Mouse (Mus musculus) heart, adult 2 months (tissue): ENCODE data around the gene Gm6309. TPM values are rescaled to one million over a fixed set of nuclear protein-coding genes. Genes with fewer than 3 reads are reported as not detected.
"Not testable (repeated sequence)": the region's sequence is repeated elsewhere in the genome, so short reads cannot be mapped to it uniquely, and the experiment has no call there.

Experiments
- DNase-seq, 2 experiments: peaks; one replicate each; pipeline ENCODE4 v3.0.0; 2021
- H3K27ac ChIP-seq: fragments of 200-600 bp; 2 replicates; pipeline ENCODE4 v1.8.1; 2022
- H3K27me3 ChIP-seq: fragments of 200-500 bp; 2 replicates; pipeline ENCODE4 v1.6.1; 2012; ENCODE audit warnings: mild to moderate bottlenecking, low read length, inconsistent platforms, mixed read lengths; ENCODE audit not compliant: control insufficient read depth, insufficient read depth
- H3K36me3 ChIP-seq: fragments of 200-500 bp; 2 replicates; pipeline ENCODE4 v1.6.1; 2012; ENCODE audit warnings: low read length, inconsistent platforms; ENCODE audit not compliant: control insufficient read depth, insufficient read depth
- H3K4me1 ChIP-seq: fragments of 200-500 bp; 2 replicates; pipeline ENCODE4 v1.6.1; 2011; ENCODE audit warnings: low read length; ENCODE audit not compliant: control insufficient read depth, insufficient read depth
- H3K4me3 ChIP-seq: fragments of 200-600 bp; 2 replicates; pipeline ENCODE4 v1.8.1; 2022
- H3K79me2 ChIP-seq: fragments of 200-500 bp; replicated peaks from 2 replicates; pipeline ENCODE4 v1.6.1; 2012; ENCODE audit warnings: mild to moderate bottlenecking, inconsistent platforms, low read length, moderate library complexity, mixed read lengths; ENCODE audit not compliant: control insufficient read depth, insufficient read depth
- H3K9ac ChIP-seq: fragments of 200-500 bp; 2 replicates; pipeline ENCODE4 v1.6.1; 2012; ENCODE audit warnings: low read depth, mild to moderate bottlenecking, control low read depth, inconsistent platforms, low read length, mixed read lengths
- CTCF ChIP-seq: fragments of 200-600 bp; IDR thresholded peaks from 2 replicates; pipeline ENCODE4 v1.8.1; 2022; ENCODE audit warnings: antibody characterized with exemption, mild to moderate bottlenecking, moderate library complexity
- EP300 ChIP-seq: fragments of 200-500 bp; IDR thresholded peaks from 2 replicates; pipeline ENCODE4 v1.6.1; 2011; ENCODE audit warnings: low read depth, low read length, control low read depth; ENCODE audit not compliant: insufficient read depth
- POLR2A ChIP-seq: fragments of 200-500 bp; IDR thresholded peaks from 2 replicates; pipeline ENCODE4 v1.6.1; 2011; ENCODE audit warnings: mild to moderate bottlenecking, low read depth, low read length, control low read depth; ENCODE audit not compliant: insufficient read depth
- WGBS: fragments of 180-500 bp; shearing (Covaris S2); methylation state at CpG from one replicate; pipeline ENCODE4 v1.1.7; 2018; 5-methylcytosine and 5-hydroxymethylcytosine counted together
- intact Hi-C: fragments of 180-260 bp; cut with DNase I; formaldehyde crosslinking; loops from one replicate; pipeline ENCODE4 v1.15.1; 2025
- polyA plus RNA-seq: library from polyadenylated mRNA; depleted of rRNA; stranded (reverse); fragments of >200 nt; gene quantifications from 2 replicates; pipeline ENCODE4 v1.2.3, GENCODE M21; 2012; rRNA removed
- total RNA-seq, 2 experiments: library from RNA; stranded (reverse); gene quantifications; 2 replicates each; pipeline ENCODE4 v1.2.3; 2021

Gene Gm6309
- total and polyA plus RNA-seq, 3 experiments = not detected

GRCm38 (mm10) chr5:146172744-146173143 is 2.2 kb upstream of the Gm6309 start:
- H3K27ac ChIP-seq, H3K4me1 ChIP-seq, H3K79me2 ChIP-seq, H3K27me3 ChIP-seq, H3K36me3 ChIP-seq, intact Hi-C loops, H3K4me3 ChIP-seq, H3K9ac ChIP-seq: not testable (repeated sequence)
- peak; percentile 47 for TF ChIP-seq CTCF
- 49% methylated on average over 4 of the region's 4 CpGs for WGBS
- DNase-seq = peak in 1 of 2 experiments; percentile 21

GRCm38 (mm10) chr5:146160439-146160838 is 10.1 kb downstream of the Gm6309 start, which contains the start of gene Gm5565:
TSS of gene Gm5565 (minus strand) at chr5:146160539.
- H3K79me2 ChIP-seq, H3K4me3 ChIP-seq, H3K27me3 ChIP-seq, H3K36me3 ChIP-seq, H3K27ac ChIP-seq, H3K4me1 ChIP-seq, H3K9ac ChIP-seq, DNase-seq, intact Hi-C loops: not testable (repeated sequence)
- WGBS = 90% methylated on average over 3 of the region's 3 CpGs

- H3K79me2 ChIP-seq, H3K4me3 ChIP-seq, DNase-seq, H3K4me1 ChIP-seq, H3K27me3 ChIP-seq, H3K36me3 ChIP-seq, intact Hi-C loops, H3K9ac ChIP-seq, H3K27ac ChIP-seq: not testable (repeated sequence)
- WGBS = 77% methylated on average over 4 of the region's 4 CpGs
Observed at GRCm38 (mm10) chr5:146158326-146158725, 12.2 kb downstream of the Gm6309 start.

GRCm38 (mm10) chr5:146150454-146150853 is 20.1 kb downstream of the Gm6309 start:
- Histone ChIP-seq H3K9ac (no peak overlapping the region), H3K4me3 (no peak overlapping the region), H3K27me3 (no peaks in the 10 kb centered on the region), H3K4me1 (no peaks in the 10 kb centered on the region), H3K36me3 (no peaks in the 10 kb centered on the region), H3K79me2 (no peaks in the 10 kb centered on the region), H3K27ac (no peak overlapping the region)
- 54% methylated on average over 3 of the region's 3 CpGs for WGBS
- DNase-seq = no peak
- intact Hi-C loops = no loop called here
- TF ChIP-seq POLR2A = no peak
- TF ChIP-seq CTCF = no peak
- no peak for TF ChIP-seq EP300

GRCm38 (mm10) chr5:146147903-146148302 is 22.6 kb downstream of the Gm6309 start:
- no peaks in the 10 kb centered on the region for H3K79me2 ChIP-seq
- H3K4me3 ChIP-seq = no peak overlapping the region
- no peak for DNase-seq
- no peak for TF ChIP-seq EP300
- TF ChIP-seq CTCF = no peak
- TF ChIP-seq POLR2A = no peak
- no peaks in the 10 kb centered on the region for H3K4me1 ChIP-seq
- no peaks in the 10 kb centered on the region for H3K36me3 ChIP-seq
- H3K27ac ChIP-seq = no peak overlapping the region
- H3K9ac ChIP-seq = no peak overlapping the region
- intact Hi-C loops = no loop called here
- H3K27me3 ChIP-seq = no peaks in the 10 kb centered on the region
- WGBS = 35% methylated on average over 2 of the region's 2 CpGs

Other genes starting within 250 kb of the Gm6309 start
- gene Cyp3a25, start 161.1 kb downstream of the Gm6309 start, total RNA-seq = not detected
- not detected in 2 replicates for gene Cyp3a25, start 161.1 kb downstream of the Gm6309 start, polyA plus RNA-seq
- not detected for gene Cyp3a59, start 91.5 kb downstream of the Gm6309 start, total RNA-seq
- not detected in 2 replicates for gene Cyp3a59, start 91.5 kb downstream of the Gm6309 start, polyA plus RNA-seq
- not detected for gene Gm5565, start 10.2 kb downstream of the Gm6309 start, total RNA-seq
- not detected in 2 replicates for gene Gm5565, start 10.2 kb downstream of the Gm6309 start, polyA plus RNA-seq
- gene 1700001J03Rik, start 14.6 kb upstream of the Gm6309 start, total RNA-seq = under 1 TPM in 1 of 2 experiments, not detected in 1; 0.55 TPM
- gene 1700001J03Rik, start 14.6 kb upstream of the Gm6309 start, polyA plus RNA-seq = 0.68 and 0.88 TPM in 2 replicates
- gene Rnf6, start 50.8 kb upstream of the Gm6309 start, total RNA-seq = 10 to 100 TPM; 40.6 to 43.1 TPM
- 15.6 and 24.8 TPM in 2 replicates for gene Rnf6, start 50.8 kb upstream of the Gm6309 start, polyA plus RNA-seq
- 10 to 100 TPM; 15.5 to 15.6 TPM for gene Cdk8, start 60.5 kb upstream of the Gm6309 start, total RNA-seq
- gene Cdk8, start 60.5 kb upstream of the Gm6309 start, polyA plus RNA-seq = 15.0 and 18.8 TPM in 2 replicates
- gene Wasf3, start 214.3 kb upstream of the Gm6309 start, total RNA-seq = under 1 TPM; 0.31 to 0.34 TPM
- gene Wasf3, start 214.3 kb upstream of the Gm6309 start, polyA plus RNA-seq = 0.74 and 0.79 TPM in 2 replicates